Mouse (Mus musculus): ENCODE data around the gene Armc9.

- TF ChIP-seq CTCF (IDR thresholded peaks at IDR 0.05; ENCODE audit: control insufficient read depth, insufficient read depth, low read length) = no peak
- no peak for TF ChIP-seq POLR2A (IDR thresholded peaks at IDR 0.05; ENCODE audit: borderline replicate concordance, control insufficient read depth, low read depth, low read length)
These were observed 148.7 kb downstream of the Armc9 start for GRCm38 (mm10) chr1:86303063-86303872.
